Mouse (Mus musculus) cerebellum, postnatal 36 days (tissue): ENCODE data around the gene Echdc2.

Experiments
- DNase-seq, 2 experiments: peaks; one replicate each; pipeline ENCODE4 v3.0.0; 2021 to 2022; ENCODE audit warnings: mixed read lengths in 2 of 2

Gene Echdc2

GRCm38 (mm10) chr4:108204629-108205028 is 39.4 kb downstream of the Echdc2 start:
- DNase-seq = no peak

- no peak for DNase-seq
Measured at GRCm38 (mm10) chr4:108213023-108213422, 47.8 kb downstream of the Echdc2 start.

GRCm38 (mm10) chr4:108217332-108218179 is 52.3 kb downstream of the Echdc2 start, which contains the start of gene Zyg11a:
Gene Zyg11a (minus strand): TSS chr4:108218048.
- no peak for DNase-seq

GRCm38 (mm10) chr4:108219019-108219418 is 53.8 kb downstream of the Echdc2 start:
- DNase-seq = no peak

GRCm38 (mm10) chr4:108222507-108222906 is 57.3 kb downstream of the Echdc2 start:
- DNase-seq = no peak

- no peak for DNase-seq
Measured at GRCm38 (mm10) chr4:108225341-108225872, 60.2 kb downstream of the Echdc2 start.
